20 mouse cellular contexts compared by ENCODE assay signal in genomic region chr6:34234443-34235020, GRCm38 (mm10). TPM values are rescaled to one million over a fixed set of nuclear protein-coding genes. Genes with fewer than 3 reads are reported as not detected.
DNase-seq lines count a peak whose midpoint lies in the region; ATAC-seq and TF ChIP-seq lines count a peak whose summit lies in the region.
"Had no signal": no experiment of that assay in that cellular context is flagged by ENCODE, and none has a peak within 500 bp of the region (broad histone marks: within the 10 kb centered on the region; RNA-seq: fewer than 3 reads in every experiment).

No protein-coding gene starts in this region.

- no peak for ATAC-seq in heart, embryonic 16.5 days (replicated peaks; ENCODE audit: extremely low read depth, insufficient read depth, low FRiP score)
- no peak for ATAC-seq in heart, embryonic 11.5 days (replicated peaks; ENCODE audit: insufficient number of reproducible peaks, low FRiP score, low TSS enrichment)
- ATAC-seq: inflammation-experienced regulatory T-cells, adult 6 months had no signal

- no peaks in the 10 kb centered on the region for H3K9me3 ChIP-seq in heart, embryonic 16.5 days (replicated peaks; ENCODE audit: control insufficient read depth, low read length)
- H3K9me3 ChIP-seq in heart, embryonic 11.5 days (replicated peaks; ENCODE audit: control insufficient read depth, low read length), result no peaks in the 10 kb centered on the region
- H3K9me3 ChIP-seq: embryonic facial prominence, embryonic 15.5 days; heart, embryonic 15.5 days; limb, embryonic 13.5 days; lung, embryonic 15.5 days; midbrain, embryonic 10.5 days had no signal

- H3K36me3 ChIP-seq in heart, embryonic 16.5 days (ENCODE audit: control insufficient read depth, insufficient read depth), result no peaks in the 10 kb centered on the region
- H3K36me3 ChIP-seq in heart, embryonic 11.5 days (ENCODE audit: control insufficient read depth, insufficient read depth, low read length), result no peaks in the 10 kb centered on the region
- H3K36me3 ChIP-seq: embryonic facial prominence, embryonic 15.5 days; heart, embryonic 15.5 days; limb, embryonic 13.5 days; lung, embryonic 15.5 days; midbrain, embryonic 10.5 days had no signal

- no peak overlapping the region for H3K4me2 ChIP-seq in heart, embryonic 16.5 days (ENCODE audit: low read depth, low read length)
- no peak overlapping the region for H3K4me2 ChIP-seq in heart, embryonic 11.5 days
- H3K4me2 ChIP-seq: embryonic facial prominence, embryonic 15.5 days; heart, embryonic 15.5 days; limb, embryonic 13.5 days; lung, embryonic 15.5 days had no signal

- H3K27ac ChIP-seq in heart, embryonic 16.5 days (ENCODE audit: low read length), result 0 out of 2 replicates have a peak overlapping the region, but pooled peaks have one; percentile 18
- no peak overlapping the region for H3K27ac ChIP-seq in heart, embryonic 11.5 days (ENCODE audit: low read depth, low read length)
- H3K27ac ChIP-seq: embryonic facial prominence, embryonic 15.5 days; heart, embryonic 15.5 days; limb, embryonic 13.5 days; liver, embryonic 14.5 days; lung, embryonic 15.5 days had no signal

- H3K27me3 ChIP-seq in heart, embryonic 16.5 days (ENCODE audit: control insufficient read depth, insufficient read depth, low read length), result no peaks in the 10 kb centered on the region
- H3K27me3 ChIP-seq in heart, embryonic 11.5 days (ENCODE audit: control insufficient read depth, insufficient read depth, low read length), result no peaks in the 10 kb centered on the region
- H3K27me3 ChIP-seq: CH12.LX; embryonic facial prominence, embryonic 15.5 days; heart, embryonic 15.5 days; lung, embryonic 15.5 days had no signal

- WGBS in heart, embryonic 16.5 days, result 70% methylated on average over 5 of the region's 5 CpGs
- 65% methylated on average over 5 of the region's 5 CpGs for WGBS in heart, embryonic 11.5 days (ENCODE audit: insufficient replicate concordance)

- H3K4me3 ChIP-seq in heart, embryonic 16.5 days (ENCODE audit: low read length), result no peak overlapping the region
- no peak overlapping the region for H3K4me3 ChIP-seq in heart, embryonic 11.5 days (ENCODE audit: low read depth, low read length)
- H3K4me3 ChIP-seq: embryonic facial prominence, embryonic 15.5 days; heart, embryonic 15.5 days; limb, embryonic 13.5 days; lung, embryonic 15.5 days; midbrain, embryonic 10.5 days had no signal

- no peak overlapping the region for H3K9ac ChIP-seq in heart, embryonic 16.5 days (ENCODE audit: low read length)
- H3K9ac ChIP-seq in heart, embryonic 11.5 days (ENCODE audit: low read depth, low read length), result no peak overlapping the region
- H3K9ac ChIP-seq: embryonic facial prominence, embryonic 15.5 days; heart, embryonic 15.5 days; limb, embryonic 13.5 days; liver, embryonic 14.5 days; lung, embryonic 15.5 days had no signal

- TF ChIP-seq CTCF in brain, embryonic 14.5 days (IDR thresholded peaks at IDR 0.05; ENCODE audit: borderline replicate concordance, extremely low read depth, insufficient read depth, insufficient read length), result no peak

- H3K4me1 ChIP-seq in heart, embryonic 16.5 days (ENCODE audit: control insufficient read depth, insufficient read depth, low read length), result peaks cover 10% of the 10 kb centered on the region
- H3K4me1 ChIP-seq in heart, embryonic 11.5 days (ENCODE audit: control insufficient read depth, insufficient read depth, low read length), result peaks cover under 1% of the 10 kb centered on the region; the same call in 1 of the 2 replicates
- H3K4me1 ChIP-seq: embryonic facial prominence, embryonic 15.5 days had no signal

- TF ChIP-seq POLR2A in brain, embryonic 14.5 days (IDR thresholded peaks at IDR 0.05; ENCODE audit: borderline replicate concordance, extremely low read depth, insufficient read depth, insufficient read length, poor library complexity, severe bottlenecking), result no peak

- DNase-seq in 3134 (ENCODE audit: extremely low read depth, insufficient read length, low spot score) (peak; percentile 30), 416B (ENCODE audit: low read depth) (peak; percentile 52)
- peak; percentile 67 for DNase-seq in brain, embryonic 14.5 days (ENCODE audit: low read depth)
- no peak for DNase-seq in layer of hippocampus, postnatal 10 days (ENCODE audit: low spot score in 2 of 2)
- DNase-seq in cerebellum, postnatal 25 days, result no peak
- DNase-seq: adrenal gland, adult 8-10 months; cerebellum, adult 18-20 months; cerebellum, postnatal 36 days; gastrocnemius, postnatal 10 days; thymus, postnatal 36 days had no signal

RNA-seq across cellular contexts. Expression of gene Slc35b4, which starts 57.6 kb away (rescaled TPM):
- 34.2 and 36.0 TPM in 2 replicates for polyA plus RNA-seq in heart, embryonic 16.5 days (2015; fragmentation: Nextera tagmentation; extraction: Ambion mirVana)
- polyA plus RNA-seq in heart, embryonic 11.5 days (2014; fragmentation: Nextera tagmentation; extraction: Ambion mirVana), result 44.6 and 50.4 TPM in 2 replicates
- polyA plus RNA-seq in brain, embryonic 14.5 days (2012; rRNA removed), result 39.9 and 40.8 TPM in 2 replicates
- total RNA-seq in layer of hippocampus, postnatal 10 days (2021), result 10 to 100 TPM; 34.9 to 41.0 TPM

Comparison
In these comparisons a context has a peak if more than half of its experiments do, and no peak if none do; other contexts are left out.
1. DNase-seq: peak in 3134 (single experiment), 416B (single experiment) and brain, embryonic 14.5 days (single experiment); none in layer of hippocampus, postnatal 10 days (0 of 2) and cerebellum, postnatal 25 days (0 of 2).